Mouse (Mus musculus) ovary, postnatal 36 days (tissue): ENCODE measurements around the gene Cirbp.

Experiments used
- DNase-seq: peaks from one replicate; pipeline ENCODE4 v3.0.0; 2022; ENCODE audit warnings: low spot score, mixed read lengths

The Cirbp gene

DNA sequence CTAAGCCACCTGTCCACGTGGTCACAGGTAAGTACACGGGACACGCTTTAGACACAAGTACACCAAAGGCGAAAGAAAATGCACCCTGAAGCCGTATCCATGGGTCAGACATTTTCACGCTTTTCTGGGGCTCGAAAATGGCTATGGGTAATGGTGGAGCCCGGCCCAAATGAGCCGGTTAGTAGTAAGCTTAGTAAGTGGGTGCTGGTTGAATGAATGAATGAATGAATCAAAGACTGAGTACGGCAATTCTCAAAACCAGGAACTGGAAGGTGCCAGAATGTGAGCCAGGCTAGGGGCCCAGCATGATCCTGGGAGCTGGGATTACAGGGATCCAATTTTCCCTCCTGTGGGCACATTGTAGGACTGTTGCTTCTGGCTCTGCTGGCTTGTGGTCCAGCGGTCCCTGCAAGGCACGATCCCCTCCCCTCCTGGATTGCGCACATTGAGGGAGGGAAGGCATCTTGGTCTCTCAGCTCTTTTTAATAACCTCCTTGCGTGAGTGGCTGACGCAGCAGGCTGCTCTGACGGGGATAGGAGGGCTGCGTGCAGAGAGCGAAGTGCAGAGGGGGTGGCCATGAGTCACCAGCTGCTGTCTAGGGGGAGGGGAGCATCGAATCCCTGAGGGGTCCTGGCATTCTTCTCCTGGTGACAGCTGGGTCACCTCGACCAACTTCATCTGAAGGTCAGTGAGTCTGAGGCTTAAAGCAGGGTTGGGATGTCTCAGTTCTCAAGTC, at the start of gene Cirbp:
Gene Cirbp, plus strand, starts transcription at position 594 of the 737 bp plus-strand sequence.
- no peak for DNase-seq

DNA sequence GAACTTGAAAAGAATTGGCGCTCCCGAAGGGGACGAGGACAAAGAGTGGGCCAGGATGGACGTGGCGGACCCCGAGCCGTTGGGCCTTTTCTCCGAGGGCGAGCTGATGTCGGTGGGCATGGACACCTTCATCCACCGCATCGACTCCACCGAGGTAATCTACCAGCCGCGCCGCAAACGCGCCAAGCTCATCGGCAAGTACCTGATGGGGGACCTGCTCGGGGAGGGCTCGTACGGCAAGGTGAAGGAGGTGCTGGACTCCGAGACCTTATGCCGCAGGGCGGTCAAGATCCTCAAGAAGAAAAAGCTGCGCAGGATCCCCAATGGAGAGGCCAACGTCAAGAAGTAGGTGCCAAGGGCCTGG, 49.2 kb upstream of the Cirbp start:
- no peak for DNase-seq

DNA sequence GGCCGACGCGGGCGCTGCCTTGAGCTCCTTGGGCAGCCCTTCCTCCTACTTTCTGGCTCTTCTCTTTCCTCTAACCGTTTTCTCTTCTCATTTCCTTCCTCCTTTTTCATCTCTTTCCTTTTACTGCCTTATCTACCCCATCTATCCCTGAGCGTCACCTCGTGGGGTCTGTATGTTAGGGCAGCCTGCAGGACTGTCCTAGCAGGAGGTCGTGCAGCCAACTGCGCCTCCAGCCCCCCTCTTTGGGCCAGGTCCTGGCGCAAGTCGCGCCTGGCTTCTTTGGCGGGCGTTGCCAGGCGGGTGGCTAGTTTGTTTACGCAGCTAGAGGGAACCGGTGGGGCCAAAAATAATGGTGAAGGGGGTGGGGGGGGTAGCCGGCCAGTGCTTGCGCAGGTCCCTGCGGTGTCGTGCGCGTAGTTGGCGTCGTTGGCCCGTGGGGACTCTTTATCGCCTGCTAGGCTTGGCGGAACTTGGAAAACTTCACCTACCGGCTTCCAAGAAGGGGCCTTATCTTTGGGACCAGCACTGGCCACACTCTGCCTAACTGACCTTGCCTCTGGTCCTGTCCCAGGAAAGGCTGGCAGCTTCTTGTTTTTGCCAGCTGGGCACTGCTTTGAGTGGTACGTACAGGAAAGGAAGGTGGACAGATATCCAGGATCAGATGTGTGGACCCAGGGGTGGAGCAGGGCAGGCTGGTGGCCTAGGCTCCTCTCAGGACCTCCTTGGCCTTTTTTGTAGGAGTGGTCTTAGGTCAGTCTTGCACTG, 48.7 kb upstream of the Cirbp start:
- peak; percentile 56 for DNase-seq

GRCm38 (mm10) chr10:80117736-80118135, 48.0 kb upstream of the Cirbp start:
- no peak for DNase-seq

GRCm38 (mm10) chr10:80118552-80118951, 47.2 kb upstream of the Cirbp start:
- no peak for DNase-seq

DNA sequence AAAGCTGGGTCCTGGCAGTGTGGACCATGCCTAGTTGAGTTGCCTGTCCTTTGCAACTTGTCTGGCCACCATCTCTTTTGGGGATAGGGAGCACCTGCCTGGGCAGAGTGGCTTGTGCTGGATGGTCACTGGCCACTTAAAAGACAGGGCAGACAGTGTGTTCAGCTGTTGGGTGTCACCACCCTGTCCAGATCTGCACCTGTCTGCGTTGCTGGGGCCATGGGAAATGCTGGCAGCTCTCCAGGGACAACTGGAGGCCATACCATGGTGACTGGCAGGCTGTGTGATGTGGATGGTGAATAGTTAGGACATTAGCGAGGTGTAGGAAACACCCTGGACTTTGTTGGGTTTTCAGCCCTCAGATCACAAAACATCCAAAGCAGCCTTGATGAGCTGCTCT, 45.6 kb upstream of the Cirbp start:
- DNase-seq, result no peak

GRCm38 (mm10) chr10:80121639-80122038, 44.1 kb upstream of the Cirbp start:
- DNase-seq, result no peak

DNA sequence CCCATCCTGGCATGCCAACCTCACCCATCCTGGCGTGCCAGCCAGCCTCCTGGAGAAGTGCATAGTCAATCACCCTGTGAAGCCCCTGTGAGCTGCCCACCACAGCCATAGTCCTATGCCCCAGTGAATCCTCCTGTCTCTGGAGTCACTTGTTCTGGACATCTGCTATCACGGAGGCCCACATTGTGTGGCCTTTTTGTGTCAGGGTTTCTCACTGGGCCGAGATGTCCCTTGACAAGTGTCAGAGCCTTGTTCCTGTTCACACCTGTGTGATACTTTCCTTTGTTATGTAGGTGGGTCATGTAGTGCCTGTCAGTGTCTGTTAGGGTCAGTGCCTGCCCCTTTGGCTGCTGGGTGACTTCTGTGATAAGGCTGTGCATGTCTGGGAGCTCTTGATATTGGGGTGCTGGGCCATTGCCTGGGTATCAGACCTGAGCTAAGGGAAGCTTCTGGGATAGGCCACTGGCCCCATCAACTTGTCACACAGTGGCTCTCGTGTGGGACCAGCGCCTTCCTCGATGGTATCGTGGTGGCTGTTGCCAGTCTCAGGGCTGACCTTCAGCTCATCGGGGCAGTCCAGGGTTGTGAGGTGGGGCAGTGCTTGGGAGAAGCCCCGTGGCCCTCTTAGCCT, 41.7 kb upstream of the Cirbp start:
- no peak for DNase-seq

DNA sequence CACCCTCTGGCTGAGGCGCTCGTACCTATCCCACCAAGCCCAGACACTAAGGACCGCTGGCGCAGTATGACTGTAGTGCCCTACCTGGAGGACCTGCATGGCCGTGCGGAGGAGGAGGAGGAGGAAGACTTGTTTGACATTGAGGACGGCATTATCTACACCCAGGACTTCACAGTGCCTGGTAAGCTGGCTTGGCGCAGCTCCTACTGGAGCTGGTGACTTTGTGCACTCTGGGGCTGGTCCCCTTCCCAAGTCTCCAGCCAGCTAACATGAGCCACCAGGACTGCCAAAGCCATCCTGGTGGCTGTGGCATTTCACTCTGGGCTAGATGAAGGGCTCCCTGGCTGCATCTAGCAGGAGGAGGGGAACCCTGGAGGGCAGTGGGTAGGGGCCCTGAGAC, 37.9 kb upstream of the Cirbp start:
- DNase-seq, result no peak

GRCm38 (mm10) chr10:80129846-80130245, 35.9 kb upstream of the Cirbp start:
- DNase-seq, result no peak

GRCm38 (mm10) chr10:80130403-80131031, 35.3 kb upstream of the Cirbp start:
- no peak for DNase-seq

DNA sequence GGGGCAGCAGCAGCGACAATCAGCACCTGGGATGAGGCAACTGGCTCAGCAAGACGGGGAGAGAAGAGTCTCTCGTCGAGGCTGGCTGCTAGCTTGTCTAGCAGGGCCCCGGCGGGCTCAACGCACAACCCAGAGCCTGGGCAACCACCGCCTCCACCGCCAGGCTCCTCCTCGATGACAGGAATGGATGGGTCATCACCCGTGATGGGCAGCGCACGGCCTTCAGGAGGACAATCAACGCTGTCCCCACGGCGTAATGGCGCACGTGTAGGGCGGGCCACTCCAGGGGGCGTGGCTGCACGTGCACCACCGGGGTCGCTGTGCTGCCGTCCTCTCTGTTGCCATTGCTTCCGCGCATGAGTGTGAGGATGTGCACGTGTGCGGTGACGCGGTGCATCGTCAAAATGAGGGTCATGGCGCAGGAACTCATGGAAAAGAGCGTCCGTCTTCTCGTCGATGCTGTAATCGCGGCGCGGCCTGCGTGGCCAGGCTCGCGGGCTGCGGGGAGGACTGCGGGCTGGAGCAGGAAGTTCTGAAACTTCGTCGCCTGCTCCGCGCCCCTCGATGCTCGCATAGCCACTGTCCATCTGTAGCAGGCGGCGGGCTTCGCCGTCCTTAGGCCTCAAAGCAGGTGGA, 34.4 kb upstream of the Cirbp start:
- DNase-seq, result no peak

DNA sequence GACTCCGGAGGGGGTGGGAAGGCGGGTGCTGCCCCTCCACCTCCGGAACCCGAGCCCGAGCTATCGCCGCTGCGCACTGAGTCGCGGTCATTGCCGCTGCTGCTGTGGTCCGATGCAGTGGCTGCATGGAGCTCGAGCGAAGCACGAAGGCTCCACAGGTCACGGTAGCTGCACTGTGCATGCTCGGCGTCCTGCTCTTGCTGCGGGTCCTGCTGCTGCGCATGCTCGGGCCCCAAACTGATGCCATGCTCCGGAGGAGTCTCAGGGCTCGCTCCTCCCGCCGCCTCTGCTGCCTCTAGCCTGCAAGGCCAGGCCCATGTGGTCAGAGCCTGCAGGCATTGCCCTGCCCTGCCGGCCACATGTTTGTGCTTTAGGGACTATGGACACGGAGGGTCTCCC, 33.8 kb upstream of the Cirbp start:
- DNase-seq, result no peak

DNA sequence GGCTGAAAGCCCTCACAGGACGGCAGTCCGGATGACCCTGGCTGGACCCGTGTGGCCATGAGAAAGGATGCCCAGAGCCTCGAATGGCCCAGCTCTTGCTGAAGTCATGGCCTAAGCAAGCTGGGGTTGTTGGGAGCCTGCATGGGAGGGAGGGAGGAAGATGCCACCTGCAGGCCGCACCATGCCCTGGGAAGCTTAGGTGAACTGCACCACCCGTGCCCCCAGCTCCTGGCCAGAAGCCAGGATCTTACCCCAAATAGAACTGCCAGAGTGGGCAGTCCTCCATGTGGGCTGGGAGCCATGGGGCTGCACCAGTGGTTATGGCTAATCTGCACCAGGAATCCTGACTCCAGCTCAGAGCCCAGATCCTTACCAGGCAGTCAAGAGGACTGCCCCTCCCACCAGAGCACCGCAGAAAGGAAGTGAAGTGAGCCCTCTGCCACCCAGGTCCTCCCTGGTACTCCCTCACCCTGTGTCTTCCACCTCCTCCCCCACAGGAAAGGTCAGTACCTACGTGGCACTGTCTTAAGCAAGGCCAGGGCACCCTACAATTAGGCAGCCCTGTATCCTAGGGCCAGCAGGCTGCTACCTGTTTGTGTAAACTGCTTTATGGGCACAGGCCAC, 32.4 kb upstream of the Cirbp start:
- DNase-seq, result no peak

GRCm38 (mm10) chr10:80134421-80134820, 31.4 kb upstream of the Cirbp start:
- DNase-seq, result no peak

DNA sequence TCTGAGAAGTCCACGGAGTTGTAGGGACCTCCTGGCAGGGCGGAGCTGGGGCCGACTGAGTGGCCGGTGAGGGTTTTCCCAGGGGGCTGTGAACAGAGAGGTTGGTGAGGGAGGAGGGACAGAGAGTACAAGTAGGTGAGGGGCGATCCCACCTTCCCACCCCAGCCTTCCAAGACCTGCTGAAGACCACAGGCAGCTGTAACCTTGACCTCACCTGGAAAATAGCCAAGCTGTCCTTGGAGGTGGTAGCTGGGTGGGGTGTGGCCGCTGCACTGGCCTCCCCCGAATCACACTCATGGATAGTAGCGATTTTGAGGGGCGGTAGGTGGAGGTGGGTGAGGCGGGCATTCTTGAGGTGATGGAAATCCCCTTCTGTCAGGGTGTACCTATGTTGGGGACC, 30.6 kb upstream of the Cirbp start:
- no peak for DNase-seq

- no peak for DNase-seq
These were observed 30.1 kb upstream of the Cirbp start for GRCm38 (mm10) chr10:80135641-80136040.

DNA sequence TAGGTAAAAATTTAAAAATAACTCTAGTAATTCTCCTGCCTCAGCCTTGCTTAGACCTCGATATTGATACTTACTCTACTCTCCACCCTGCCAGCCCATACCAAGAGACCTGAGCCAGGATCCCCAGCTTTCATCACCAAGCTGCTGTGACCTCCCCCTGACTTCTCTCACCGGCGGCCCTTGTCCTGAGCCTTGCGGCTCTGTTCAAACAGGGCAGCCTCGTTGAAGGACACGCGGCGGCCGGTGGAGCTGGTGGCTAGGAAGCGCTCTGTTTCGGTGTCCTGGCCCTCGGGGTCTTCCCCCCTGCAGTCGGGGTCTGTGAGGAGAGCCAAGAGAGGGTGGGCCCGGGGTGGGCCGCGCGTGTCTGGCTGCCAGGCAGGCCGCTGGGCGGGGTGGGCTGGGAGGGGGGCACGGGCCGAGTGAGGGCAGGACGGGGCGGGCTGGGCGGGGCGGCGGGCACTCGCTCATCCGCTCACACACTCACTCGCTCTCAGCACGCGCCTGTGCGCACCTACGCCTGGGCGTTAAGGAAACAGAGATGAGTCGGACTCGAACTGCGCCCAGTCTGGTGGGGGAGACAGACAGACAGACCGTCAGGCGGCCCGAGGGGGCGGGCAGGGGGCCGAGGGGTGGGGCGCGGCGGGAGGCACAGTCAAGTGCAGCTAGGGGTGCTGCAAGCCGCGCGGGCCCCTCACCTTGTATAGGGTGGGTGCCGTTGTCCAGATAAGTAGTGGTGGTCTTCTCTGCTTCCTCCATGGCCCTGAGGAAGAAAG, 29.4 kb upstream of the Cirbp start:
- DNase-seq, result no peak

DNA sequence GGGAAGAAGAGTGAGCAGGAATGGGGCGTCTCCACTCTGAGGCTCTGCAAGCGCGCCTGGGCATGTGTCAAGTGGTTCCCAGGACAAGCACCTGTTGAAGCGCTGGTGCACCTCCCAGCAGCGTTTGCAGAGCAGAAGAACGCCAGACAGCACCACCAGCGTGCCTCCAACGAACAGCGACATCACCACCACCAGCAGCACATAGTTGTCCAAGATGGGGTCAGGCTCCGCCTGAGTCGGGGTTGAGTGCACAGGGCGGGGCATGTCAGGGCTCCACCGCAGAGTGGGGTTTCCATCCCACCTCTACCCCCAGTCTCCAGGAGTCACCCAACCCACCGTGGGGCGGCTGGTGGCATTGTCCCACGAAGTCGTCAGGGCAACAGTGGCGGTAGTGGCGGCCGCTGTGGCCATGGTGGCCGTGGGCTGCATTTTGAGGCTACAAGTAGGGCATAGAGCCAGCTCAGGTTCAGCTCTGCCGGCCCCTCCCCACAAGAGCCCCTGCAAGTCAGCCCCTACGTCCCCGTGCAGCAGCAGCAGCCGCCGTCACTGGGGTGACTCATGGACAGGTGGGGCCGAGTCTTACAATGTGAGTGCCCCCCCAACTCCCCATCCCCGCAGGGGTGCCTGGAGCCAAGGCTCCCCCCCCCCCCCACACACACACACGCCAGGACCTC, 28.7 kb upstream of the Cirbp start:
- DNase-seq, result no peak
